In genomic region chr1:37674266-37674665, GRCm38 (mm10) we compare ENCODE assay signal across 15 mouse cellular contexts. TPM values are rescaled to one million over a fixed set of nuclear protein-coding genes. Genes with fewer than 3 reads are reported as not detected.
"Had no signal": no experiment of that assay in that cellular context is flagged by ENCODE, and none has a peak within 500 bp of the region (broad histone marks: within the 10 kb centered on the region; RNA-seq: fewer than 3 reads in every experiment).

No protein-coding gene starts in this region.

- H3K36me3 ChIP-seq: limb, embryonic 13.5 days; midbrain, embryonic 13.5 days; neural tube, embryonic 15.5 days had no signal

- H3K27ac ChIP-seq: hindbrain, postnatal 0 days; kidney, postnatal 0 days; limb, embryonic 13.5 days; liver, embryonic 14.5 days; midbrain, embryonic 13.5 days; neural tube, embryonic 15.5 days had no signal

- H3K4me1 ChIP-seq: limb, embryonic 13.5 days; midbrain, embryonic 13.5 days had no signal

- H3K9ac ChIP-seq: limb, embryonic 13.5 days; liver, embryonic 14.5 days; midbrain, embryonic 13.5 days; neural tube, embryonic 15.5 days had no signal

- H3K27me3 ChIP-seq: limb, embryonic 13.5 days; midbrain, embryonic 13.5 days had no signal

- DNase-seq: kidney, adult 11 months; kidney, adult 9 months; kidney, postnatal 36 days; left cerebral cortex, postnatal 4 days; lung, postnatal 14 days; right cerebral cortex, adult 18-20 months; right cerebral cortex, postnatal 25 days; thymus, postnatal 36 days had no signal

- H3K4me3 ChIP-seq: limb, embryonic 13.5 days; midbrain, embryonic 13.5 days; myocyte; neural tube, embryonic 15.5 days had no signal

- ATAC-seq: hindbrain, postnatal 0 days; midbrain, embryonic 13.5 days had no signal

- H3K4me2 ChIP-seq: limb, embryonic 13.5 days; midbrain, embryonic 13.5 days; neural tube, embryonic 15.5 days had no signal

- H3K9me3 ChIP-seq: limb, embryonic 13.5 days; midbrain, embryonic 13.5 days; neural tube, embryonic 15.5 days had no signal

RNA-seq across cellular contexts. Expression of gene 2010300C02Rik, which starts 45.6 kb away (rescaled TPM):
- polyA plus RNA-seq: myocyte had no signal
